Mouse (Mus musculus): Measurements from ENCODE around the gene Polr3f. TPM values are rescaled to one million over a fixed set of nuclear protein-coding genes. Genes with fewer than 3 reads are reported as not detected.

Polr3f gene
- total RNA-seq, 2 experiments from 2014 or later = 27.3 to 32.6 TPM

DNA sequence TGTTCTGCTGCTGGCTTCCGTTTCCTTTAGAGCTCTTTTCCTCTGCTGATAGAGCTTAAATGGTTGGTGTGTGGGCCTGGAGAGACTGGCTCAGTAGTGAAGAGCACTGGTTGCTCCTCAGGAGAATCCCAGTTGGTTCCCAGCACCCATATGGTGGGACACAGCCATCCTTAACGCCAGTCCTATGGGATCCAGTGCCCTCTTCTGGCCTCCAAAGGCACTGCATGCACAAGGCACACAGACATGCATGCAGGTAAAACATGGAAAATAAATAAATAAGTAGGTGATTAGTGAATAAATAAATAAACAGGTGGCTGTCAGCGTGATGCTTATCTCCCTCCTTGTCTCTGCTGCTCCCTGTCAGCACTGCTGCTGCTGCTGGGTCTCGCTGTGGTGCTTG, 61.2 kb downstream of the Polr3f start:
- DNase-seq (ENCODE audit: low spot score in 2 of 2) = no peak

Other genes with a start within 250 kb of the Polr3f start
- gene Ovol2, start 195.6 kb upstream of the Polr3f start, total RNA-seq (2021) = 1 to 10 TPM; 1.5 to 2.1 TPM
- 10 to 100 TPM; 26.5 to 29.3 TPM for gene Kat14, start 158.7 kb upstream of the Polr3f start, total RNA-seq (2021)
- gene Pet117, start 158.7 kb upstream of the Polr3f start, total RNA-seq (2021) = 1 to 10 TPM; 5.4 to 7.9 TPM
- 100 to 1,000 TPM in 1 of 2 experiments, 10 to 100 TPM in 1; 84.7 to 116 TPM for gene Dzank1, start 304 bp upstream of the Polr3f start, total RNA-seq (2021)
- 10 to 100 TPM; 24.8 to 25.8 TPM for gene Rbbp9, start 23.2 kb downstream of the Polr3f start, total RNA-seq (2021)
- 10 to 100 TPM; 46.5 to 47.8 TPM for gene Sec23b, start 28.5 kb downstream of the Polr3f start, total RNA-seq (2021)
- gene Smim26, start 66.3 kb downstream of the Polr3f start, total RNA-seq (2021) = 10 to 100 TPM; 49.3 to 54.2 TPM
- gene Dtd1, start 72.2 kb downstream of the Polr3f start, total RNA-seq (2021) = 10 to 100 TPM; 52.2 TPM

Measured in layer of hippocampus, postnatal 10 days (tissue).